Mouse (Mus musculus): Measurements from ENCODE around the gene Dpp6.

GRCm38 (mm10) chr5:27724460-27724859 is 907.5 kb downstream of the Dpp6 start:
- TF ChIP-seq MYC (IDR thresholded peaks at IDR 0.05; ENCODE audit: low read depth, low read length) (no peak), HCFC1 (IDR thresholded peaks at IDR 0.05; ENCODE audit: low read depth, low read length) (no peak), CTCF (IDR thresholded peaks at IDR 0.05 in 2 of 3, conservative IDR thresholded peaks at IDR 0.05 in 1 of 3; ENCODE audit: control insufficient read depth in 1 of 3, insufficient read depth in 1 of 3, low read depth in 2 of 3, low read length in 3 of 3, poor library complexity in 1 of 3, severe bottlenecking in 1 of 3) (peak; percentile 12 to 69 (median 45); a peak in 4 of 6 replicates), ELF1 (IDR thresholded peaks at IDR 0.05; ENCODE audit: low read depth, low read length) (no peak), MAFK (IDR thresholded peaks at IDR 0.05; ENCODE audit: borderline replicate concordance, low read depth, low read length) (no peak), MAX (IDR thresholded peaks at IDR 0.05; ENCODE audit: low read length) (no peak), SIN3A (IDR thresholded peaks at IDR 0.05; ENCODE audit: low read length) (no peak), MXI1 (IDR thresholded peaks at IDR 0.05; ENCODE audit: low read depth, low read length) (no peak), TAL1 (IDR thresholded peaks at IDR 0.05; ENCODE audit: low read length) (no peak), POLR2A (IDR thresholded peaks at IDR 0.05; ENCODE audit: control insufficient read depth in 1 of 2, insufficient read depth in 1 of 2, low read depth in 1 of 2, low read length in 2 of 2, poor library complexity in 1 of 2) (no peak), ZMIZ1 (IDR thresholded peaks at IDR 0.05; ENCODE audit: low read depth, low read length) (no peak), GATA1 (IDR thresholded peaks at IDR 0.05; ENCODE audit: low read depth, low read length) (no peak), EP300 (IDR thresholded peaks at IDR 0.05; ENCODE audit: low read depth in 1 of 2, low read length in 2 of 2) (no peak), BHLHE40 (IDR thresholded peaks at IDR 0.05; ENCODE audit: borderline replicate concordance, low read depth, low read length) (no peak)

Data from MEL (cell line).